In the genomic region with DNA sequence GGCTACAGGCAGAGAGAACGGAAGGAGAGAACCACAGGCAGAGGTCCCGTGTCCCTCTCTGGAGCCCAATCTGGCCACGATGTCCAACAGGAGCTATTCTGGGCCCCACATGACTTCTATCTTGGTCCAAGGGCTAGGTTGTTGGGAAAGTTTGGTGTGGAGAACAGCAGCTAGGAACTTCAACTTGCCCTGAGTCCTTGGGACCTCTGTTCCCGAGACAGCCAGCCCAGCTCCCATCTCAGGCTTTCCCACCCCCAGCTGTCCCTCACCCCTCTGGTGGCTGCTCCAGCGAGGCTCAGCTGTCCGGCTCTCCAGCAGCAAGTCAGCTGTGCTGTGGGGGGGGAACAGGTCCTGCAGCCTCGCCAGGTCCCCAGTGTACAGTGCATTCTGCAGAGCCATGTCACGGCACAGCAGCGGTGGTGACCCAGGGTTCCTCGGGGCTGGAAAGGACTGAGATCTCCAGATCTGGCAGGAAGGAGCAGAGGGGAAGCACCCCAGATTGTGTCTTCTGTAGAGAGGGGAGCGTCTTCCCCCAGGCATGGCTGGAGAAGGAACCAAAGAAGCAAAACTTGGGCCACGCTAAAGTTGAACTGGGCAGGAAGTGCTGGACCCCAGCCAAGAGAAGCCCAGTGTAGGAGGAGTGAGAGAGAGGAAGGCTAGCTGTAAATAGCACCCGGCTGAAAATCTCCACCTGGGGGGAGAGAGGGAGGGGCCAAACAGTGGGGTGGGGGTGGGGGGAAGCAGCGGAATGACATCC, we compare ENCODE assay signal across 8 mouse cellular contexts. TPM values are rescaled to one million over a fixed set of nuclear protein-coding genes. Genes with fewer than 3 reads are reported as not detected.
A peak's percentile ranks its signal among the peaks of the same experiment; 100 is the strongest.
DNase-seq lines count a peak whose midpoint lies in the region; ATAC-seq and TF ChIP-seq lines count a peak whose summit lies in the region.

Gene Asb10, minus strand, starts transcription at position 592 of the 757 bp plus-strand sequence.

- no peak within 1 kb of the TSS for H3K4me2 ChIP-seq in hindbrain, embryonic 16.5 days (ENCODE audit: low read length)
- H3K4me2 ChIP-seq in heart, embryonic 11.5 days, result peak within 1 kb of the TSS; percentile 68
- H3K4me2 ChIP-seq in lung, embryonic 15.5 days, result peak within 1 kb of the TSS; percentile 45

- H3K9me3 ChIP-seq in hindbrain, embryonic 10.5 days, result no peaks in the 10 kb centered on the region
- H3K9me3 ChIP-seq in hindbrain, embryonic 16.5 days (ENCODE audit: control insufficient read depth, low read length), result no peaks in the 10 kb centered on the region
- no peaks in the 10 kb centered on the region for H3K9me3 ChIP-seq in heart, embryonic 11.5 days (replicated peaks; ENCODE audit: control insufficient read depth, low read length)
- H3K9me3 ChIP-seq in lung, embryonic 15.5 days, result no peaks in the 10 kb centered on the region

- peaks cover 25% of the 10 kb centered on the region; the same call in 1 of the 2 replicates for H3K27me3 ChIP-seq in hindbrain, embryonic 10.5 days (ENCODE audit: insufficient read depth, poor library complexity, severe bottlenecking)
- H3K27me3 ChIP-seq in hindbrain, embryonic 16.5 days (replicated peaks; ENCODE audit: control insufficient read depth, insufficient read depth, low read length), result peaks cover 2% of the 10 kb centered on the region; the same call in 1 of the 2 replicates
- peaks cover 3% of the 10 kb centered on the region for H3K27me3 ChIP-seq in heart, embryonic 11.5 days (ENCODE audit: control insufficient read depth, insufficient read depth, low read length)
- H3K27me3 ChIP-seq in lung, embryonic 15.5 days, result peaks cover 8% of the 10 kb centered on the region
- H3K27me3 ChIP-seq in thymus, adult 2 months (ENCODE audit: control insufficient read depth, insufficient read depth, low read length), result no peaks in the 10 kb centered on the region; the same call in 1 of the 2 replicates

- no peak within 1 kb of the TSS for H3K4me3 ChIP-seq in hindbrain, embryonic 10.5 days
- no peak within 1 kb of the TSS for H3K4me3 ChIP-seq in hindbrain, embryonic 16.5 days (ENCODE audit: low read length)
- peak within 1 kb of the TSS; percentile 21 for H3K4me3 ChIP-seq in heart, embryonic 11.5 days (ENCODE audit: low read depth, low read length)
- H3K4me3 ChIP-seq in lung, embryonic 15.5 days, result peak within 1 kb of the TSS; percentile 6; the same call in 1 of the 2 replicates
- no peak within 1 kb of the TSS for H3K4me3 ChIP-seq in thymus, adult 2 months (ENCODE audit: control insufficient read depth, insufficient read depth, low read length)

- H3K36me3 ChIP-seq in hindbrain, embryonic 10.5 days, result no peaks in the 10 kb centered on the region
- no peaks in the 10 kb centered on the region for H3K36me3 ChIP-seq in hindbrain, embryonic 16.5 days (ENCODE audit: control insufficient read depth, insufficient read depth, low read length)
- H3K36me3 ChIP-seq in heart, embryonic 11.5 days (ENCODE audit: control insufficient read depth, insufficient read depth, low read length), result no peaks in the 10 kb centered on the region
- H3K36me3 ChIP-seq in lung, embryonic 15.5 days, result no peaks in the 10 kb centered on the region
- no peaks in the 10 kb centered on the region for H3K36me3 ChIP-seq in thymus, adult 2 months (ENCODE audit: control insufficient read depth, insufficient read depth, low read length)

- DNase-seq in hindbrain, embryonic 10.5 days (ENCODE audit: low spot score), result peak; percentile 13
- DNase-seq in adrenal gland, postnatal 36 days, result peak; percentile 55 to 71
- peak; percentile 73 for DNase-seq in kidney, postnatal 14 days
- peak; percentile 70 for DNase-seq in urinary bladder, postnatal 14 days (ENCODE audit: low spot score)
- DNase-seq in thymus, adult 2 months, result no peak

- TF ChIP-seq CTCF in thymus, adult 2 months (IDR thresholded peaks at IDR 0.05; ENCODE audit: borderline replicate concordance, control insufficient read depth, extremely low read depth, insufficient read depth, low read length, poor library complexity), result no peak

- no peak within 1 kb of the TSS for H3K9ac ChIP-seq in hindbrain, embryonic 16.5 days (ENCODE audit: low read depth, low read length)
- H3K9ac ChIP-seq in heart, embryonic 11.5 days (ENCODE audit: low read depth, low read length), result peak within 1 kb of the TSS; percentile 56
- no peak within 1 kb of the TSS for H3K9ac ChIP-seq in lung, embryonic 15.5 days

- peak within 1 kb of the TSS; percentile 36; the same call in 1 of the 2 replicates for H3K27ac ChIP-seq in hindbrain, embryonic 10.5 days
- H3K27ac ChIP-seq in hindbrain, embryonic 16.5 days (ENCODE audit: low read depth, low read length), result no peak within 1 kb of the TSS
- H3K27ac ChIP-seq in heart, embryonic 11.5 days (ENCODE audit: low read depth, low read length), result peak within 1 kb of the TSS; percentile 66
- 0 out of 2 replicates have a peak within 1 kb of the TSS, but pooled peaks have one; percentile 4 for H3K27ac ChIP-seq in lung, embryonic 15.5 days
- H3K27ac ChIP-seq in thymus, adult 2 months (ENCODE audit: control insufficient read depth, insufficient read depth, low read length), result no peak within 1 kb of the TSS

- ATAC-seq in hindbrain, embryonic 16.5 days, result no peak
- peak; percentile 19; the same call in 1 of the 2 replicates for ATAC-seq in heart, embryonic 11.5 days (replicated peaks; ENCODE audit: insufficient number of reproducible peaks, low FRiP score, low TSS enrichment)
- ATAC-seq in lung, embryonic 15.5 days (ENCODE audit: borderline replicate concordance, extremely low read depth, low FRiP score, low TSS enrichment), result peak; percentile 62; the same call in 1 of the 2 replicates

- WGBS in hindbrain, embryonic 10.5 days, result 46% methylated on average over 14 of the region's 14 CpGs
- 44% methylated on average over 14 of the region's 14 CpGs for WGBS in hindbrain, embryonic 16.5 days
- WGBS in heart, embryonic 11.5 days (ENCODE audit: insufficient replicate concordance), result 10% methylated on average over 14 of the region's 14 CpGs
- WGBS in lung, embryonic 15.5 days, result 13% methylated on average over 14 of the region's 14 CpGs
- WGBS in thymus, adult 2 months, result 25% methylated on average over 14 of the region's 14 CpGs

- no peak for TF ChIP-seq POLR2A in thymus, adult 2 months (IDR thresholded peaks at IDR 0.05; ENCODE audit: control insufficient read depth, extremely low read depth, insufficient read depth, low read length, poor library complexity)

- H3K4me1 ChIP-seq in hindbrain, embryonic 10.5 days (replicated peaks), result peaks cover 30% of the 10 kb centered on the region
- peaks cover 4% of the 10 kb centered on the region for H3K4me1 ChIP-seq in hindbrain, embryonic 16.5 days (ENCODE audit: control insufficient read depth, insufficient read depth, low read depth, low read length)
- peaks cover 16% of the 10 kb centered on the region for H3K4me1 ChIP-seq in heart, embryonic 11.5 days (ENCODE audit: control insufficient read depth, insufficient read depth, low read length)
- H3K4me1 ChIP-seq in lung, embryonic 15.5 days, result peaks cover 16% of the 10 kb centered on the region
- H3K4me1 ChIP-seq in thymus, adult 2 months (replicated peaks; ENCODE audit: control insufficient read depth, insufficient read depth, low read length), result peaks cover 5% of the 10 kb centered on the region

RNA-seq across cellular contexts. Expression of gene Asb10, which starts in this region (rescaled TPM):
- 0.17 TPM in 1 of 2 replicates, not detected in the other for polyA plus RNA-seq in hindbrain, embryonic 10.5 days (2016; fragmentation: Nextera tagmentation; extraction: Ambion mirVana)
- 0.18 and 0.21 TPM in 2 replicates for polyA plus RNA-seq in hindbrain, embryonic 16.5 days (2015; fragmentation: Nextera tagmentation; extraction: Ambion mirVana)
- total RNA-seq in adrenal gland, postnatal 36 days (2021), result under 1 TPM in 1 of 2 experiments, not detected in 1; 0.49 TPM
- 3.2 and 3.4 TPM in 2 replicates for polyA plus RNA-seq in heart, embryonic 11.5 days (2014; fragmentation: Nextera tagmentation; extraction: Ambion mirVana)
- 0.36 and 0.59 TPM in 2 replicates for polyA plus RNA-seq in lung, embryonic 15.5 days (2015; fragmentation: Nextera tagmentation; extraction: Ambion mirVana)
- 0.38 and 9.5 TPM in 2 replicates for polyA plus RNA-seq in thymus, adult 2 months (2012; rRNA removed)

Comparison
In these comparisons a context has a peak if more than half of its experiments do, and no peak if none do; other contexts are left out.
1. Peak in DNase-seq and H3K27ac ChIP-seq in hindbrain, embryonic 10.5 days; RNA of the gene not detected or under 1 TPM.
2. Peak in DNase-seq in adrenal gland, postnatal 36 days; RNA of the gene not detected or under 1 TPM.
3. Peak in ATAC-seq, H3K4me3 ChIP-seq, H3K27ac ChIP-seq and H3K4me2 ChIP-seq in lung, embryonic 15.5 days; RNA of the gene not detected or under 1 TPM.